Mouse (Mus musculus) 3134 (cell line): ENCODE data around the gene Setdb2.

Experiments used
- DNase-seq: peaks from one replicate; pipeline ENCODE4 v3.0.0-alpha.2; 2011; ENCODE audit warnings: low spot score; ENCODE audit not compliant: insufficient read length; ENCODE audit errors: extremely low read depth

The Setdb2 gene

GRCm38 (mm10) chr14:59370348-59371068 is 70.2 kb downstream of the Setdb2 start:
- DNase-seq, result no peak

- no peak for DNase-seq
Observed at GRCm38 (mm10) chr14:59366386-59367105, 74.1 kb downstream of the Setdb2 start.

GRCm38 (mm10) chr14:59365244-59365644 is 75.4 kb downstream of the Setdb2 start, which contains the start of gene Phf11d:
Gene Phf11d, minus strand, starts transcription at chr14:59365470.
- DNase-seq, result peak; percentile 61
